Mouse (Mus musculus) hindbrain, postnatal 0 days (tissue): Measurements from ENCODE around the gene Sri. TPM values are rescaled to one million over a fixed set of nuclear protein-coding genes. Genes with fewer than 3 reads are reported as not detected.
A peak's percentile ranks its signal among the peaks of the same experiment; 100 is the strongest.

Experiments
- ATAC-seq: fragments of 200-750 bp; cut with Nextera tagmentation; 2 replicates; pipeline ENCODE4 v1.8.0; 2017; ENCODE audit warnings: mild to moderate bottlenecking, moderate TSS enrichment, moderate library complexity
- DNase-seq: peaks from one replicate; pipeline ENCODE4 v3.0.0-alpha.2; 2015; ENCODE audit warnings: low spot score
- H3K27ac ChIP-seq: fragments of 300-500 bp; sonication (generic); 2 replicates; pipeline ENCODE4 v1.5.1; 2014; ENCODE audit warnings: mild to moderate bottlenecking
- H3K27me3 ChIP-seq: fragments of 300-500 bp; sonication (generic); 2 replicates; pipeline ENCODE4 v1.6.1; 2014; ENCODE audit warnings: low read length, mixed read lengths; ENCODE audit not compliant: insufficient read depth
- H3K36me3 ChIP-seq: fragments of 300-500 bp; sonication (generic); 2 replicates; pipeline ENCODE4 v1.6.1; 2014; ENCODE audit warnings: low read length, mixed read lengths; ENCODE audit not compliant: insufficient read depth
- H3K4me1 ChIP-seq: fragments of 300-500 bp; sonication (generic); 2 replicates; pipeline ENCODE4 v1.6.1; 2014; ENCODE audit warnings: antibody characterized with exemption, low read length, mixed read lengths; ENCODE audit not compliant: insufficient read depth
- H3K4me2 ChIP-seq: fragments of 300-500 bp; sonication (generic); 2 replicates; pipeline ENCODE4 v1.6.1; 2014; ENCODE audit warnings: low read depth, mild to moderate bottlenecking, low read length, moderate library complexity, mixed read lengths
- H3K4me3 ChIP-seq: fragments of 300-500 bp; sonication (generic); 2 replicates; pipeline ENCODE4 v1.5.1; 2014; ENCODE audit warnings: low read length
- H3K9ac ChIP-seq: fragments of 300-500 bp; sonication (generic); replicated peaks from 2 replicates; pipeline ENCODE4 v1.6.1; 2014; ENCODE audit warnings: mild to moderate bottlenecking, low read length, moderate library complexity, mixed read lengths
- H3K9me3 ChIP-seq: fragments of 300-500 bp; sonication (generic); 2 replicates; pipeline ENCODE4 v1.6.1; 2016; ENCODE audit warnings: low read length, mixed read lengths
- CTCF ChIP-seq: IDR thresholded peaks from 2 replicates; pipeline ENCODE4 v1.5.1; 2016; ENCODE audit warnings: antibody characterized with exemption, control low read depth, low read depth
- WGBS: fragments of 180-500 bp; shearing (Covaris S2); extraction: QIAGEN DNeasy Blood & Tissue Kit; methylation state at CpG from one replicate; pipeline ENCODE4 v1.1.7; 2014; 5-methylcytosine and 5-hydroxymethylcytosine counted together
- polyA plus RNA-seq: library from polyadenylated mRNA; unstranded; fragments of >200 nt; fragmentation: Nextera tagmentation; extraction: Ambion mirVana; gene quantifications from 2 replicates; pipeline ENCODE4 v1.2.1, GENCODE M21; 2015
- total RNA-seq: library from RNA; depleted of rRNA; stranded (reverse); fragments of >200 nt; gene quantifications from 2 replicates; pipeline ENCODE4 v1.2.3, GENCODE M21; 2014

The Sri gene
- total and polyA plus RNA-seq, 2 experiments from 2014 or later: 106 to 175 TPM

GRCm38 (mm10) chr5:8053827-8054226 is 7.9 kb downstream of the Sri start:
- Histone ChIP-seq H3K27me3 (no peaks in the 10 kb centered on the region), H3K36me3 (no peaks in the 10 kb centered on the region), H3K4me3 (no peak overlapping the region), H3K27ac (no peak overlapping the region), H3K4me2 (no peak overlapping the region), H3K4me1 (0 out of 2 replicates have a peak, but pooled peaks cover 12% of the 10 kb centered on the region), H3K9ac (no peak overlapping the region), H3K9me3 (no peaks in the 10 kb centered on the region)
- WGBS: 91% methylated on average over 4 of the region's 4 CpGs
- ATAC-seq (no peak), DNase-seq (no peak)
- TF ChIP-seq CTCF: no peak

- DNase-seq (no peak), ATAC-seq (peak; percentile 31)
- Histone ChIP-seq H3K4me1 (0 out of 2 replicates have a peak, but pooled peaks cover 12% of the 10 kb centered on the region), H3K27me3 (no peaks in the 10 kb centered on the region), H3K4me2 (peak overlapping the region; percentile 71), H3K4me3 (peak overlapping the region; percentile 66), H3K27ac (peak overlapping the region; percentile 80), H3K9me3 (no peaks in the 10 kb centered on the region), H3K36me3 (peaks cover 6% of the 10 kb centered on the region; the same call in 1 of the 2 replicates), H3K9ac (peak overlapping the region; percentile 75; the same call in 1 of the 2 replicates)
- 18% methylated on average over 8 of the region's 8 CpGs for WGBS
- TF ChIP-seq CTCF: no peak
These were observed 9.8 kb downstream of the Sri start for GRCm38 (mm10) chr5:8055721-8056129.

- DNase-seq (peak; percentile 72), ATAC-seq (peak; percentile 97)
- Histone ChIP-seq H3K4me3 (peak overlapping the region; percentile 66), H3K4me2 (peak overlapping the region; percentile 71), H3K9ac (peak overlapping the region; percentile 75), H3K36me3 (peaks cover 9% of the 10 kb centered on the region; the same call in 1 of the 2 replicates), H3K9me3 (no peaks in the 10 kb centered on the region), H3K4me1 (0 out of 2 replicates have a peak, but pooled peaks cover 12% of the 10 kb centered on the region), H3K27ac (peak overlapping the region; percentile 80), H3K27me3 (no peaks in the 10 kb centered on the region)
- 1% methylated on average over 58 of the region's 60 CpGs for WGBS
- peak; percentile 0; the same call in 1 of the 2 replicates for TF ChIP-seq CTCF
These were observed 10.5 kb downstream of the Sri start for GRCm38 (mm10) chr5:8056141-8057017.

- Histone ChIP-seq H3K36me3 (peaks cover 15% of the 10 kb centered on the region; the same call in 1 of the 2 replicates), H3K4me3 (peak overlapping the region; percentile 66), H3K9ac (peak overlapping the region; percentile 75), H3K4me2 (peak overlapping the region; percentile 71), H3K4me1 (0 out of 2 replicates have a peak, but pooled peaks cover 12% of the 10 kb centered on the region), H3K27me3 (no peaks in the 10 kb centered on the region), H3K27ac (peak overlapping the region; percentile 80; the same call in 1 of the 2 replicates), H3K9me3 (no peaks in the 10 kb centered on the region)
- no peak for TF ChIP-seq CTCF
- DNase-seq: no peak
- no peak for ATAC-seq
- 48% methylated on average over 5 of the region's 5 CpGs for WGBS
These were observed 11.1 kb downstream of the Sri start for GRCm38 (mm10) chr5:8057018-8057323.

GRCm38 (mm10) chr5:8058056-8058455 is 12.2 kb downstream of the Sri start:
- no peak overlapping the region for H3K27ac ChIP-seq
- DNase-seq (no peak), ATAC-seq (no peak)
- H3K9ac ChIP-seq: no peak overlapping the region
- 0 out of 2 replicates have a peak, but pooled peaks cover 12% of the 10 kb centered on the region for H3K4me1 ChIP-seq
- 93% methylated on average over 7 of the region's 7 CpGs for WGBS
- H3K4me3 ChIP-seq: no peak overlapping the region
- TF ChIP-seq CTCF: no peak
- no peak overlapping the region for H3K4me2 ChIP-seq
- no peaks in the 10 kb centered on the region for H3K27me3 ChIP-seq
- H3K9me3 ChIP-seq: no peaks in the 10 kb centered on the region
- peaks cover 15% of the 10 kb centered on the region; the same call in 1 of the 2 replicates for H3K36me3 ChIP-seq

- WGBS: 96% methylated on average over 2 of the region's 2 CpGs
- Histone ChIP-seq H3K27me3 (no peaks in the 10 kb centered on the region), H3K9me3 (no peaks in the 10 kb centered on the region), H3K9ac (no peak overlapping the region), H3K36me3 (peaks cover 47% of the 10 kb centered on the region; the same call in 1 of the 2 replicates), H3K4me2 (no peak overlapping the region), H3K27ac (no peak overlapping the region), H3K4me3 (no peak overlapping the region), H3K4me1 (0 out of 2 replicates have a peak, but pooled peaks cover 7% of the 10 kb centered on the region)
- TF ChIP-seq CTCF: no peak
- no peak for DNase-seq
- no peak for ATAC-seq
These were observed 16.6 kb downstream of the Sri start for GRCm38 (mm10) chr5:8062469-8062868.

- H3K36me3 ChIP-seq: peaks cover 47% of the 10 kb centered on the region; the same call in 1 of the 2 replicates
- H3K4me3 ChIP-seq: no peak overlapping the region
These were observed 17.3 kb downstream of the Sri start for GRCm38 (mm10) chr5:8063207-8063606.

More at GRCm38 (mm10) chr5:8063207-8063606, 17.3 kb downstream of the Sri start:
- no peak overlapping the region for H3K9ac ChIP-seq
- ATAC-seq (no peak), DNase-seq (no peak)
- WGBS: 64% methylated on average over 6 of the region's 6 CpGs
- TF ChIP-seq CTCF: no peak
- H3K27ac ChIP-seq: no peak overlapping the region
- H3K27me3 ChIP-seq: no peaks in the 10 kb centered on the region
- H3K9me3 ChIP-seq: no peaks in the 10 kb centered on the region
- 0 out of 2 replicates have a peak, but pooled peaks cover 4% of the 10 kb centered on the region for H3K4me1 ChIP-seq
- no peak overlapping the region for H3K4me2 ChIP-seq
